Mouse (Mus musculus): Measurements from ENCODE around the gene Gnaz. TPM values are rescaled to one million over a fixed set of nuclear protein-coding genes. Genes with fewer than 3 reads are reported as not detected.

Gnaz gene
- polyA plus RNA-seq, 2 experiments, result 2.2 to 2.5 TPM

DNA sequence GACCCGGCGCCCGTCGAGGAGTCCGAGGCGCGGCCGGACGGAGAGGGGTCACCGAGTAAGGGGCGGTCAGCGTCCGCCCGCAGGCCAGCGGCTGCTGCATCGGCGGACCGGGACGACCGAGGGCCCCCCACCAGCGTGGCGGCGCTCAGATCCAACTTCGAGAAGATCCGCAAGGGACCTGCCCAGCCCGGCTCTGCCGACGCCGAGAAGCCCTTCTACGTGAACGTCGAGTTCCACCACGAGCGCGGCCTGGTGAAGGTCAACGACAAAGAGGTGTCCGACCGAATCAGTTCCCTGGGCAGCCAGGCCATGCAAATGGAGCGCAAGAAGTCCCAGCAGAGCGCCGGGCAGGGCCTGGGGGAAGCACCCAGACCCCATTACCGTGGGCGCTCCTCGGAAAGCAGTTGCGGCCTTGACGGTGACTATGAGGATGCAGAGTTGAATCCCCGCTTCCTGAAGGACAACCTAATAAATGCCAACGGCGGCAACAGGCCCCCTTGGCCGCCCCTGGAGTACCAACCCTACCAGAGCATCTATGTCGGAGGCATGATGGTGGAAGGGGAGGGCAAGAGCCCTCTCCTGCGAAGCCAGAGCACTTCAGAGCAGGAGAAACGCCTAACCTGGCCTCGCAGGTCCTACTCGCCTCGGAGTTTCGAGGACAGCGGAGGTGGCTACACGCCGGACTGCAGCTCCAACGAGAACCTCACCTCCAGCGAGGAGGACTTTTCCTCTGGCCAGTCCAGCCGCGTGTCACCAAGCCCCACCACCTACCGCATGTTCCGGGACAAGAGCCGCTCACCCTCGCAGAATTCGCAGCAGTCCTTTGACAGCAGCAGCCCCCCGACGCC, 94.6 kb downstream of the Gnaz start:
- Histone ChIP-seq H3K4me3 (ENCODE audit: insufficient read depth in 1 of 2, low read depth in 2 of 2, low read length in 2 of 2) (peak overlapping the region; percentile 11 to 61), H3K27me3 (ENCODE audit: control insufficient read depth, insufficient read depth, low read length) (peaks cover 34% of the 10 kb centered on the region), H3K9me3 (ENCODE audit: control insufficient read depth, low read length) (no peaks in the 10 kb centered on the region), H3K36me3 (replicated peaks; ENCODE audit: control insufficient read depth, insufficient read depth, low read depth) (no peaks in the 10 kb centered on the region), H3K9ac (replicated peaks) (no peak overlapping the region), H3K4me2 (ENCODE audit: low read depth) (peak overlapping the region; percentile 69), H3K27ac (no peak overlapping the region), H3K4me1 (replicated peaks; ENCODE audit: control insufficient read depth in 2 of 2, insufficient read depth in 2 of 2, low read length in 1 of 2) (peaks cover 0 to 29% of the 10 kb centered on the region in 2 experiments; a peak in 3 of 4 replicates)
- no peak for TF ChIP-seq EP300 (IDR thresholded peaks at IDR 0.05; ENCODE audit: low read depth)
- no peak for TF ChIP-seq CTCF (IDR thresholded peaks at IDR 0.05; ENCODE audit: low read depth)
- DNase-seq (ENCODE audit: low read depth in 3 of 3, low spot score in 3 of 3) (no peak), ATAC-seq (ENCODE audit: insufficient read depth) (no peak)
- WGBS (ENCODE audit: insufficient replicate concordance), result 3% methylated on average over 71 of the region's 71 CpGs

- peak overlapping the region; percentile 11 to 61 for H3K4me3 ChIP-seq (ENCODE audit: insufficient read depth in 1 of 2, low read depth in 2 of 2, low read length in 2 of 2)
- H3K9ac ChIP-seq (replicated peaks), result no peak overlapping the region
- TF ChIP-seq EP300 (IDR thresholded peaks at IDR 0.05; ENCODE audit: low read depth) (no peak), CTCF (IDR thresholded peaks at IDR 0.05; ENCODE audit: low read depth) (no peak)
- no peaks in the 10 kb centered on the region for H3K36me3 ChIP-seq (replicated peaks; ENCODE audit: control insufficient read depth, insufficient read depth, low read depth)
- 14% methylated on average over 6 of the region's 6 CpGs for WGBS (ENCODE audit: insufficient replicate concordance)
- H3K9me3 ChIP-seq (ENCODE audit: control insufficient read depth, low read length), result no peaks in the 10 kb centered on the region
- ATAC-seq (ENCODE audit: insufficient read depth) (no peak), DNase-seq (ENCODE audit: low read depth in 3 of 3, low spot score in 3 of 3) (no peak)
- no peak overlapping the region for H3K27ac ChIP-seq
- peaks cover 0 to 23% of the 10 kb centered on the region in 2 experiments; a peak in 3 of 4 replicates for H3K4me1 ChIP-seq (replicated peaks; ENCODE audit: control insufficient read depth in 2 of 2, insufficient read depth in 2 of 2, low read length in 1 of 2)
- peaks cover 34% of the 10 kb centered on the region for H3K27me3 ChIP-seq (ENCODE audit: control insufficient read depth, insufficient read depth, low read length)
- H3K4me2 ChIP-seq (ENCODE audit: low read depth), result peak overlapping the region; percentile 69
Measured at GRCm38 (mm10) chr10:75062189-75062561, 95.2 kb downstream of the Gnaz start.

DNA sequence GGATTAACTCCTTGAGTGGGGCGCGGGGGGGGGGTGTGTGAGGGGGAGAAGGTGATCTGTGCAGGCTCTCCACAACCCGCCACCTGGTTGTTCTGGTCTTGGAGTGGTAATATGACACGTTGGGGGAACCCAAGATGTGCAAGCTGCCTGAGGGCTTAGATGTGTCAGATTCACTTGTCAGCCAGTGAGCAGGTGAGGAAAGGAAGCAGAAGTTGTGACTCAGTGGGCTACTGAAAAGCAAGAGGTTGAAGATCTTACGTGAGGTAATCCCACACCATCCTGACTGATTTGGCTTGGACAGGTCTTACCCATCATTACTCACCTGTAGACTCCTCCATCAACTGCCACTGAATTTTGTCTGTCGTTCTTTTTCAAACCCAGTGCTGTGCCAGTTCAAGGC, 95.6 kb downstream of the Gnaz start:
- peaks cover 0 to 22% of the 10 kb centered on the region in 2 experiments; a peak in 3 of 4 replicates for H3K4me1 ChIP-seq (replicated peaks; ENCODE audit: control insufficient read depth in 2 of 2, insufficient read depth in 2 of 2, low read length in 1 of 2)
- H3K27ac ChIP-seq, result no peak overlapping the region
- ATAC-seq (ENCODE audit: insufficient read depth) (no peak), DNase-seq (ENCODE audit: low read depth in 3 of 3, low spot score in 3 of 3) (no peak)
- H3K4me3 ChIP-seq (ENCODE audit: insufficient read depth in 1 of 2, low read depth in 2 of 2, low read length in 2 of 2), result peak overlapping the region; percentile 11 to 61; a peak in 3 of 4 replicates
- no peaks in the 10 kb centered on the region for H3K9me3 ChIP-seq (ENCODE audit: control insufficient read depth, low read length)
- H3K9ac ChIP-seq (replicated peaks), result no peak overlapping the region
- H3K4me2 ChIP-seq (ENCODE audit: low read depth), result peak overlapping the region; percentile 69
- peaks cover 34% of the 10 kb centered on the region for H3K27me3 ChIP-seq (ENCODE audit: control insufficient read depth, insufficient read depth, low read length)
- no peak for TF ChIP-seq CTCF (IDR thresholded peaks at IDR 0.05; ENCODE audit: low read depth)
- TF ChIP-seq EP300 (IDR thresholded peaks at IDR 0.05; ENCODE audit: low read depth), result no peak
- no peaks in the 10 kb centered on the region for H3K36me3 ChIP-seq (replicated peaks; ENCODE audit: control insufficient read depth, insufficient read depth, low read depth)
- 32% methylated on average over 6 of the region's 6 CpGs for WGBS (ENCODE audit: insufficient replicate concordance)

- Histone ChIP-seq H3K27ac (no peak overlapping the region), H3K27me3 (ENCODE audit: control insufficient read depth, insufficient read depth, low read length) (peaks cover 34% of the 10 kb centered on the region), H3K4me3 (ENCODE audit: insufficient read depth in 1 of 2, low read depth in 2 of 2, low read length in 2 of 2) (no peak overlapping the region; a peak in 1 of 4 replicates), H3K9ac (replicated peaks) (no peak overlapping the region), H3K36me3 (replicated peaks; ENCODE audit: control insufficient read depth, insufficient read depth, low read depth) (no peaks in the 10 kb centered on the region), H3K4me2 (ENCODE audit: low read depth) (peak overlapping the region; percentile 69), H3K9me3 (ENCODE audit: control insufficient read depth, low read length) (no peaks in the 10 kb centered on the region), H3K4me1 (replicated peaks; ENCODE audit: control insufficient read depth in 2 of 2, insufficient read depth in 2 of 2, low read length in 1 of 2) (peaks cover 0 to 17% of the 10 kb centered on the region in 2 experiments; a peak in 3 of 4 replicates)
- no peak for DNase-seq (ENCODE audit: low read depth in 3 of 3, low spot score in 3 of 3)
- ATAC-seq (ENCODE audit: insufficient read depth), result no peak
- WGBS (ENCODE audit: insufficient replicate concordance), result 46% methylated on average over 12 of the region's 12 CpGs
- TF ChIP-seq EP300 (IDR thresholded peaks at IDR 0.05; ENCODE audit: low read depth) (no peak), CTCF (IDR thresholded peaks at IDR 0.05; ENCODE audit: low read depth) (no peak)
Measured at GRCm38 (mm10) chr10:75063301-75063965, 96.5 kb downstream of the Gnaz start.

DNA sequence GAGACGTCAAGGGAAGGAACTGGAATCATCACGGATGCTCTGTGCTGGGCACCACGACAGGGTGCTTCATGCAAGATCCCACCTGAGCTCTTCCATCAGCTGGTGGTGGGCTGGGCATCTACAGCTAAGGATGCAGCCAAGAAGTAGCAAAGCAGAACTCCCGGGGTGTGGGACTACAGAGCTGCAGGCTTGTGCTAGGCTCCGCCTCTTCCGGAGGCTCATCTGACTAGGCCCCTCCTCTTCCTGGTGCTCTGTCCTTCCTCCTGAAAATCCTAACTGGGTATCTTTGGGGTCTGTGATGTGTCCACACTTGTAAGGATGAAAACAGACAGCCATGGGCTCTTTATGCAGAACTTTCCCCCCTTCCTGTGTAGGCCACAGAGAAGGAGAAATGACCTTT, 98.7 kb downstream of the Gnaz start:
- DNase-seq (ENCODE audit: low read depth in 3 of 3, low spot score in 3 of 3), result no peak
- Histone ChIP-seq H3K36me3 (replicated peaks; ENCODE audit: control insufficient read depth, insufficient read depth, low read depth) (no peaks in the 10 kb centered on the region), H3K9me3 (ENCODE audit: control insufficient read depth, low read length) (no peaks in the 10 kb centered on the region), H3K4me3 (ENCODE audit: insufficient read depth in 1 of 2, low read depth in 2 of 2, low read length in 2 of 2) (no peak overlapping the region), H3K27me3 (ENCODE audit: control insufficient read depth, insufficient read depth, low read length) (peaks cover 21% of the 10 kb centered on the region), H3K4me1 (replicated peaks; ENCODE audit: control insufficient read depth in 2 of 2, insufficient read depth in 2 of 2, low read length in 1 of 2) (peaks cover 0 to 16% of the 10 kb centered on the region in 2 experiments; a peak in 2 of 4 replicates), H3K27ac (no peak overlapping the region), H3K9ac (replicated peaks) (no peak overlapping the region), H3K4me2 (ENCODE audit: low read depth) (no peak overlapping the region)
- ATAC-seq (ENCODE audit: insufficient read depth), result no peak
- WGBS (ENCODE audit: insufficient replicate concordance), result 61% methylated on average over 6 of the region's 6 CpGs
- TF ChIP-seq EP300 (IDR thresholded peaks at IDR 0.05; ENCODE audit: low read depth) (no peak), CTCF (IDR thresholded peaks at IDR 0.05; ENCODE audit: low read depth) (no peak)

Other genes starting within 250 kb of the Gnaz start
- gene Rsph14, start 65.4 kb downstream of the Gnaz start, polyA plus RNA-seq (2012; rRNA removed), result not detected in 2 replicates
- not detected in 2 replicates for gene Rsph14, start 65.4 kb downstream of the Gnaz start, polyA plus RNA-seq (2014; fragmentation: Nextera tagmentation; extraction: Ambion mirVana)
- 2.0 and 2.5 TPM in 2 replicates for gene Rab36, start 69.9 kb downstream of the Gnaz start, polyA plus RNA-seq (2012; rRNA removed)
- 0.70 and 1.1 TPM in 2 replicates for gene Rab36, start 69.9 kb downstream of the Gnaz start, polyA plus RNA-seq (2014; fragmentation: Nextera tagmentation; extraction: Ambion mirVana)
- 3.3 and 3.5 TPM in 2 replicates for gene Bcr, start 93.4 kb downstream of the Gnaz start, polyA plus RNA-seq (2012; rRNA removed)
- gene Bcr, start 93.4 kb downstream of the Gnaz start, polyA plus RNA-seq (2014; fragmentation: Nextera tagmentation; extraction: Ambion mirVana), result 0.85 and 1.3 TPM in 2 replicates
- 3.1 and 3.9 TPM in 2 replicates for gene Specc1l, start 244.9 kb downstream of the Gnaz start, polyA plus RNA-seq (2012; rRNA removed)
- 3.1 and 3.4 TPM in 2 replicates for gene Specc1l, start 244.9 kb downstream of the Gnaz start, polyA plus RNA-seq (2014; fragmentation: Nextera tagmentation; extraction: Ambion mirVana)

Measured in liver, embryonic 14.5 days (tissue).